Mouse (Mus musculus) forebrain, postnatal 0 days (tissue): ENCODE results near the gene Pef1. TPM values are rescaled to one million over a fixed set of nuclear protein-coding genes. Genes with fewer than 3 reads are reported as not detected.
A peak's percentile ranks its signal among the peaks of the same experiment; 100 is the strongest.

Source experiments
- ATAC-seq: fragments of 200-750 bp; cut with Nextera tagmentation; 2 replicates; pipeline ENCODE4 v1.8.0; 2017; ENCODE audit warnings: mild to moderate bottlenecking, moderate library complexity
- DNase-seq: peaks from one replicate; pipeline ENCODE4 v3.0.0-alpha.2; 2015
- H3K27ac ChIP-seq: fragments of 300-500 bp; sonication (generic); 2 replicates; pipeline ENCODE4 v1.5.1; 2014; ENCODE audit warnings: low read depth, mild to moderate bottlenecking, antibody characterized with exemption, low read length, moderate library complexity, mixed read lengths
- H3K27me3 ChIP-seq: fragments of 300-500 bp; sonication (generic); 2 replicates; pipeline ENCODE4 v1.6.1; 2014; ENCODE audit warnings: mild to moderate bottlenecking, low read length, mixed read lengths; ENCODE audit not compliant: insufficient read depth
- H3K36me3 ChIP-seq: fragments of 300-500 bp; sonication (generic); 2 replicates; pipeline ENCODE4 v1.6.1; 2014; ENCODE audit warnings: mild to moderate bottlenecking, moderate library complexity; ENCODE audit not compliant: insufficient read depth
- H3K4me1 ChIP-seq: fragments of 300-500 bp; sonication (generic); 2 replicates; pipeline ENCODE4 v1.6.1; 2014; ENCODE audit warnings: antibody characterized with exemption; ENCODE audit not compliant: insufficient read depth
- H3K4me2 ChIP-seq: fragments of 300-500 bp; sonication (generic); 2 replicates; pipeline ENCODE4 v1.6.1; 2014; ENCODE audit warnings: low read depth, mild to moderate bottlenecking, moderate library complexity
- H3K4me3 ChIP-seq: fragments of 300-500 bp; sonication (generic); 2 replicates; pipeline ENCODE4 v1.5.1; 2014; ENCODE audit warnings: low read depth, low read length, mixed read lengths
- H3K9ac ChIP-seq: fragments of 300-500 bp; sonication (generic); 2 replicates; pipeline ENCODE4 v1.6.1; 2014; ENCODE audit warnings: mild to moderate bottlenecking
- H3K9me3 ChIP-seq: fragments of 300-500 bp; sonication (generic); 2 replicates; pipeline ENCODE4 v1.6.1; 2016; ENCODE audit warnings: low read length
- CTCF ChIP-seq: sonication (generic); IDR thresholded peaks from 2 replicates; pipeline ENCODE4 v1.5.1; 2016; ENCODE audit warnings: antibody characterized with exemption, control low read depth, low read depth
- WGBS: fragments of 180-500 bp; shearing (Covaris S2); extraction: QIAGEN DNeasy Blood & Tissue Kit; methylation state at CpG from one replicate; pipeline ENCODE4 v1.1.7; 2014; 5-methylcytosine and 5-hydroxymethylcytosine counted together
- polyA plus RNA-seq: library from polyadenylated mRNA; unstranded; fragments of >200 nt; fragmentation: Nextera tagmentation; extraction: Ambion mirVana; gene quantifications from 2 replicates; pipeline ENCODE4 v1.2.1, GENCODE M21; 2015
- total RNA-seq: library from RNA; depleted of rRNA; stranded (reverse); fragments of >200 nt; gene quantifications from 2 replicates; pipeline ENCODE4 v1.2.3, GENCODE M21; 2014

The Pef1 gene
- total and polyA plus RNA-seq, 2 experiments from 2014 or later, result 51.6 to 58.5 TPM

DNA sequence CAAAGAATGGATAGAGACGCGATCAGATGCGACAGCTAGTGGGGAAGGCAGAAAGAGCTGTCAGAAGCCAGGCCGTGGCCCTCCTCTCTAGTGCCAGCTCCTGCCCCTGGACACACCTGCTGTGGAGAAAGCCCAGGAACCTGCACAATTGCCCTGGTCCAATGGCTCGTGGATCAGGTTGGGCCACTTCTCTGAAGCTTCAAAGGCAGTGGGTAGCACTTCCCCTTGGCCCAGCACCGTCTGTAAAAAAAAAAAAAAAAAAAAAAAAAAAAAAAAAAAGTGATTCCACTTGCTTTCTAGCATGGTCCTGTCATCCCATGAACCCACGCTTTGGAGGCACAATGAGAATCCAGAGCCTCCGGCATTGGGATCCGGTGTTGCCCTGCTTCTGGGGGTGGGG lies 65.5 kb downstream of the Pef1 start:
- TF ChIP-seq CTCF, result no peak
- no peak for ATAC-seq
- no peaks in the 10 kb centered on the region for H3K9me3 ChIP-seq
- H3K27me3 ChIP-seq, result peaks cover 7% of the 10 kb centered on the region; the same call in 1 of the 2 replicates
- H3K4me3 ChIP-seq, result no peak overlapping the region
- H3K36me3 ChIP-seq, result no peaks in the 10 kb centered on the region
- no peaks in the 10 kb centered on the region for H3K4me1 ChIP-seq
- H3K27ac ChIP-seq, result no peak overlapping the region
- WGBS, result 48% methylated on average over 9 of the region's 9 CpGs
- no peak overlapping the region for H3K9ac ChIP-seq
- peak overlapping the region; percentile 28; the same call in 1 of the 2 replicates for H3K4me2 ChIP-seq
- no peak for DNase-seq

DNA sequence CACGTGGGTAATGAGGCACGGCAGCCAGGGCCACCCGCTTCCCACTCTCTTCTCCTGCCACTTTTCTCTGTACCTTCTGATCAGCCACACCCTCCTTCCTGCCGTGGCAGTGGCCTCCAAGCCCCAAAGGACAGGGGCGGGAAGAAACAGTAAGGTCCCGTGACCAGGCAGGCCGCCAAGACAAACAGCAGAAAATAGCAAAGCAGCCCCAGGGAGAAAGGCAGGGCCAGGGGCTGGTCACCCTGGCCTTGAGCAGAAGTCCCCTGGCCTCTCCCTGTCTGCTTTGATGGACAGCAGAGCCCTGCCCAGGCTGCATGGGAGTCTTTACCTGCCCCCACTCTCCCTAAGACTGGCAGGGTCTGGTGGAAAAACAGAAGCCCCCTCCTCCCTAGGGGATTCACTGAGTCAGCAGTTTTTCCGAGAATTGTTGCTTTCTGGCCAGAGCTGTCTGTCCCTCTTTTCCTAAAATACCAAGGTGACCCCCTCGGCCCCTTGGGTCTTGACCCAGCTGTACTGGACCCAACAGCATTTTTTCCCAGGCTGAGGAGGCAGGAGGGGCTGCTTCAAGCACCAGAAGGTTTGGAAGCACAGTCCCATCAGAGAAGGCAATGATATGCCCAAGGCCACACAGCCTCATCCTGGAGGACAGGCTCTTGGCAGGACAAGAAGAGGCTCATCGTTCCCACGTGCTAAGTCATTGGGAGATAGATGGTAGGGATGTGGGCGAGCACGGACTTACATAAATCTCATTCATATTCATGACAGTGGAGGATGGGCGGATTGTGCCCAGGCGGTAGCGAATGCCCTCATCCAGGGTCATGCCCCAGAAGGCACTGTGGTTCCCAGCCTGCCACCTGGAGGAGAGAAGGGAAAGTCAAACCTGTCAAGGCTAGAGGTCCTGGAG lies 66.2 kb downstream of the Pef1 start:
- WGBS, result 38% methylated on average over 16 of the region's 16 CpGs
- Histone ChIP-seq H3K4me3 (no peak overlapping the region), H3K4me2 (no peak overlapping the region), H3K9ac (no peak overlapping the region), H3K27me3 (0 out of 2 replicates have a peak, but pooled peaks cover 6% of the 10 kb centered on the region), H3K27ac (no peak overlapping the region), H3K4me1 (no peaks in the 10 kb centered on the region), H3K36me3 (no peaks in the 10 kb centered on the region), H3K9me3 (no peaks in the 10 kb centered on the region)
- no peak for ATAC-seq
- no peak for DNase-seq
- TF ChIP-seq CTCF, result no peak

DNA sequence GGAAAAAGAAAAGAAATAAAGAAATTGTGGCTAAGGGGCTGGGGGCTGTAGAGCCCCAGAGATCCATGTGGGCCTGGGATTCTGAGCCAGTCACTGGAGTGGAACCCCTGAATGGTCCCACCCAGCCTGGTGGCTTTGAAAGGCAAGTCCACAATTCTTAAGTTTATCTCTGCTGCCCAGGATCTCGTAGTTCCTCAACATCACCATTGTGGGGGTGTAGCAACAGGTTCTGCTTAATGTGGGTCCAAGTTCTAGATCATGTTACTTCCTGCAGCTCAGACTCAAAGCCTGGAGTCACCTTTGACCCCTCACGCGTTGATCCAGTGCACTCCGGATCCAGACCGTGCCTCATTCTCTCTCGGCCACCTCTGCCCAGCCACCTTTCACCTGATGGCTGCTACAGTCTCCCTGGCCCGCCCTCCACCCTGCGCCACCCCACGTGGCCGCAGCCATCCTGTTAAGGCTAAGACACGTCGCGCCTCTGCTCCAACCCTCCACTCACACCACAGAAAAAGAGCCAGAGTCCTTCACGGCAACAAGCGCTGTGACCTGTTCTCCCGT lies 67.1 kb downstream of the Pef1 start:
- no peak overlapping the region for H3K4me2 ChIP-seq
- no peak overlapping the region for H3K27ac ChIP-seq
- 88% methylated on average over 16 of the region's 16 CpGs for WGBS
- ATAC-seq (no peak), DNase-seq (no peak)
- no peak for TF ChIP-seq CTCF
- peaks cover 7% of the 10 kb centered on the region for H3K27me3 ChIP-seq
- no peaks in the 10 kb centered on the region for H3K9me3 ChIP-seq
- no peaks in the 10 kb centered on the region for H3K4me1 ChIP-seq
- no peaks in the 10 kb centered on the region for H3K36me3 ChIP-seq
- H3K4me3 ChIP-seq, result no peak overlapping the region
- no peak overlapping the region for H3K9ac ChIP-seq

DNA sequence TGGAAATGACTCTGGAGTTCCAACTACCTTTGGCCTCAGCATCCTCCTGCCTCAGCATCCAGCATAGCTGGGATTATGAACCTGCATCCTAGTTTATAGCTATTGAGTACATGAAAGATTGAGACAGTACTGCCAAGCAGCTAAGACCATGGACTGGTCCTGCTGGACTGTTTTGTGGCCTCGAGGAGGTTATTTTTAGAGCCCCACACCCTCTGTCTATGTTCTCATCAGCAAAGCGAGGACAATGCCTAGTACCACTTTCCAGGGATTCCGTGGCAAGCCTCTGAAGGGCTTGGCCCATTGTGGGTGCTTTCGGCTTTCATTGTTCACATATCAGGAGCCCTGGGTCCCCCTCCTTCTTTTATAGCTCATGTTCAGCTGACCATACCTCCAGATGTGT lies 68.0 kb downstream of the Pef1 start:
- ATAC-seq (no peak), DNase-seq (no peak)
- Histone ChIP-seq H3K4me3 (no peak overlapping the region), H3K9me3 (no peaks in the 10 kb centered on the region), H3K4me2 (no peak overlapping the region), H3K4me1 (no peaks in the 10 kb centered on the region), H3K27me3 (peaks cover 15% of the 10 kb centered on the region), H3K36me3 (no peaks in the 10 kb centered on the region), H3K9ac (no peak overlapping the region), H3K27ac (no peak overlapping the region)
- no peak for TF ChIP-seq CTCF
- 87% methylated on average over 4 of the region's 4 CpGs for WGBS

DNA sequence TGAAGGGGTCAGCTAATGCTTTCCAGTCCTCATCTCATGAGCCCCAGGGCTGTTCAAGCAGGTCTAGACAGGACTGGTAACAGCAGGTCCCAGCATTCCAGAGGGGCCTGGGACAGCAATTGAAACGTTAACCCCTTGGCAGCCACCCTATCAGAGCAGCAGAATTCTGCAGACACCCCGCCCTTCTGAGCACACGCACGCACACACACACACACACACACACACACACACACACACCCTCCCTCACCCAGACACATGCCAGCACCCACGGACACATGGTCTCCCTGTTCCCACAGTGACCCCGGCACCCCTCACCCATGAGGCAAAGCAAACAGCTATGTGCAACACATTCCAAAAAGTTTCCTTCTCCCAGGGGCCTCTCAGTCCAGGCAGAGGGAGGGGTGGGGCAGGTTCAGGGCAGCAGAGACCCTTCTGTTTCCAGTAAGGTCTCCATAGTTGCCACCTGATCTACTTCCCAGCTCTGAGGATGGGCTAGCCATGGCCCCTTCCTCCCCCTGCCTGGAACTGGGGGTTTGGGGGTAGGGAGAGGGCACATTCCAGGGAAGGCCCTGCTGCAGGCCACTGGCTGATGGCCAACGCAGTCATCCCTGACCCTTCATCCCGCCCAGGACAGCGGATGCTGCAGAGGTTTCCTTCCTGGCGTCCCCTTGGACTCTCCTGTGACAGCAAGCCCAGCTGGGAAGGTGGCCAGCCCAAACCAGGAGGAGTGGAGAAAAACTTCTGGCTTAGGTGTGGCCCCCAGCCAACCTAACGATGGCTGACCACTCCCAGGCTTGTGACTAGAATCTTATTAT lies 69.8 kb downstream of the Pef1 start:
- no peak overlapping the region for H3K27ac ChIP-seq
- no peak for DNase-seq
- no peak overlapping the region for H3K9ac ChIP-seq
- TF ChIP-seq CTCF, result no peak
- no peaks in the 10 kb centered on the region for H3K36me3 ChIP-seq
- no peak overlapping the region for H3K4me3 ChIP-seq
- WGBS, result 69% methylated on average over 11 of the region's 11 CpGs
- no peak for ATAC-seq
- no peaks in the 10 kb centered on the region for H3K9me3 ChIP-seq
- H3K4me2 ChIP-seq, result no peak overlapping the region
- H3K27me3 ChIP-seq, result peaks cover 16% of the 10 kb centered on the region
- no peaks in the 10 kb centered on the region for H3K4me1 ChIP-seq

DNA sequence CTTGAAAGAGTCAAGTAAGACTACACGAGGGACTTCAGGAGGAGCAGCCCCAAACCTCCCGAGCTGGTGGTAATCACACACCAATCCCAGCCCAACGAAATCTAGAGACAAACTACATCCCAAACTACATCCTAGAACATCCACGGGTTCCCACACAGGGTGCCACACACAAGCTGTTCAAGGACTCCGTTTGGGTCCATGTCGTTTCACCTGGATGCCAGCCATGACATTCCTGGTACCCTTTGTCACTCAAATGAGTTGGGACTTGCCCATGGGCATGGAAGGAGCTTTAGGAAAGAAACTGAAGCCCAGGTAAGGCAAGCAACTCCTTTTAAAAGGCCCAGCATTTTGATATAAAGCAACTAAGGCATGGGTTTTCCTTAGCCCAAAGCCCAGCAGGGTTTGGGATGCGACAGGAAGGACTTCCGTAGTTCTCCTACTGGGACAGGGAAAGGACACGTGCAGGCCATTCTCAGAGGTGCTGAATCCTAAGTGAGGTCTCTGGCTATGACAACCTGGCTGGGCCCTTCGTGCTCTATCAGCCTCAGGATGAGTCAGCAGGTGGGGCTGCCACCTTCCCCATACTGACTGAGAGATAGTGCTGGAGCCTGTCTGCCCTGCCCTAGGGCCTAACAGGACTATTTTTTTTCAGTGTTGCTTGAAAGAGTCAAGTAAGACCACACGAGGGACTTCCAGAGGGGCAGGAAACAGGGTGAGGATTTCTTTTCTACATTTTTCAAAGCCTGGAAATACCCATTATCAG lies 70.9 kb downstream of the Pef1 start:
- H3K27me3 ChIP-seq, result peaks cover 16% of the 10 kb centered on the region

More for the DNA sequence above, 70.9 kb downstream of the Pef1 start:
- ATAC-seq (no peak), DNase-seq (no peak)
- 68% methylated on average over 11 of the region's 11 CpGs for WGBS
- no peak for TF ChIP-seq CTCF
- Histone ChIP-seq H3K4me1 (no peaks in the 10 kb centered on the region), H3K9ac (no peak overlapping the region), H3K9me3 (no peaks in the 10 kb centered on the region), H3K4me3 (no peak overlapping the region), H3K36me3 (no peaks in the 10 kb centered on the region), H3K27ac (no peak overlapping the region), H3K4me2 (no peak overlapping the region)
